Mouse (Mus musculus) mouse trophoblast stem cell (cell line): Measurements from ENCODE around the gene Gm20388.

Source experiments
- in situ Hi-C, 2 experiments: fragments of 300-500 bp; cut with MseI, MboI; formaldehyde crosslinking; loops; 2 replicates in 1 of 2; 3 replicates in 1 of 2; pipeline ENCODE4 v1.15.1; 2025

Gene Gm20388

GRCm38 (mm10) chr8:121513429-121513828 lies 1602.8 kb downstream of the Gm20388 start:
- in situ Hi-C loops, result loop anchor here (5.0 to 10.0 kb wide), 2 partner anchors 289 to 401 kb away; no protein-coding TSS in a partner anchor

GRCm38 (mm10) chr8:121525111-121525818 lies 1614.6 kb downstream of the Gm20388 start:
- in situ Hi-C loops, result no loop called here

GRCm38 (mm10) chr8:121526811-121527550 lies 1616.3 kb downstream of the Gm20388 start:
- in situ Hi-C loops, result no loop called here

- in situ Hi-C loops, result no loop called here
These were observed 1617.1 kb downstream of the Gm20388 start for GRCm38 (mm10) chr8:121527751-121528150.

- in situ Hi-C loops, result no loop called here
These were observed 1618.1 kb downstream of the Gm20388 start for GRCm38 (mm10) chr8:121528790-121529189.

GRCm38 (mm10) chr8:121530639-121531038 lies 1620.0 kb downstream of the Gm20388 start:
- in situ Hi-C loops, result no loop called here

- in situ Hi-C loops, result no loop called here
These were observed 1621.7 kb downstream of the Gm20388 start for GRCm38 (mm10) chr8:121532381-121532780.

- in situ Hi-C loops, result loop anchor here in 1 of 2 experiments (10.0 kb wide), 1 partner anchor 53 kb away; the partner anchor contains the start of gene Map1lc3b
These were observed 1631.2 kb downstream of the Gm20388 start for GRCm38 (mm10) chr8:121541862-121542261.

- in situ Hi-C loops, result loop anchor here in 1 of 2 experiments (10.0 kb wide), 1 partner anchor 52 kb away; the partner anchor contains the start of gene Map1lc3b
These were observed 1632.3 kb downstream of the Gm20388 start for GRCm38 (mm10) chr8:121542901-121543300.

- in situ Hi-C loops, result loop anchor here in 1 of 2 experiments (10.0 kb wide), 1 partner anchor 50 kb away; the partner anchor contains the start of gene Map1lc3b
These were observed 1633.7 kb downstream of the Gm20388 start, which contains the start of gene 1700018B08Rik for GRCm38 (mm10) chr8:121544276-121544785. TSS of gene 1700018B08Rik (minus strand) at chr8:121544320.

GRCm38 (mm10) chr8:121544936-121545335 lies 1634.3 kb downstream of the Gm20388 start:
- in situ Hi-C loops, result loop anchor here (5.0 to 10.0 kb wide), 2 partner anchors 50 to 52 kb away; partner anchors contain the start of gene Map1lc3b (in 1 of the 2)

GRCm38 (mm10) chr8:121547132-121547531 lies 1636.5 kb downstream of the Gm20388 start:
- in situ Hi-C loops, result loop anchor here (5.0 to 10.0 kb wide), 2 partner anchors 48 to 50 kb away; partner anchors contain the start of gene Map1lc3b (in 1 of the 2)

- in situ Hi-C loops, result no loop called here
These were observed 1639.4 kb downstream of the Gm20388 start for GRCm38 (mm10) chr8:121550056-121550455.

- in situ Hi-C loops, result no loop called here
These were observed 1640.7 kb downstream of the Gm20388 start for GRCm38 (mm10) chr8:121551065-121551985.

- in situ Hi-C loops, result no loop called here
These were observed 1641.9 kb downstream of the Gm20388 start for GRCm38 (mm10) chr8:121552506-121552905.

- in situ Hi-C loops, result no loop called here
These were observed 1643.3 kb downstream of the Gm20388 start for GRCm38 (mm10) chr8:121553831-121554475.

GRCm38 (mm10) chr8:121557746-121558145 lies 1647.1 kb downstream of the Gm20388 start:
- in situ Hi-C loops, result no loop called here

- in situ Hi-C loops, result no loop called here
These were observed 1647.9 kb downstream of the Gm20388 start for GRCm38 (mm10) chr8:121558538-121558937.

GRCm38 (mm10) chr8:121559801-121560200 lies 1649.2 kb downstream of the Gm20388 start:
- in situ Hi-C loops, result no loop called here

- in situ Hi-C loops, result no loop called here
These were observed 1649.9 kb downstream of the Gm20388 start for GRCm38 (mm10) chr8:121560432-121561100.
